Mouse (Mus musculus): ENCODE results near the gene Atp6v0b. TPM values are rescaled to one million over a fixed set of nuclear protein-coding genes. Genes with fewer than 3 reads are reported as not detected.

The Atp6v0b gene
- polyA plus RNA-seq, 1 experiment from 2014 or later = 168 TPM

GRCm38 (mm10) chr4:117837271-117837670 is 49.9 kb downstream of the Atp6v0b start:
- ATAC-seq (ENCODE audit: insufficient read depth) = no peak
- peak overlapping the region; percentile 91 for H3K9ac ChIP-seq
- H3K27me3 ChIP-seq = no peaks in the 10 kb centered on the region
- WGBS (ENCODE audit: insufficient replicate concordance) = 59% methylated on average over 4 of the region's 4 CpGs
- no peaks in the 10 kb centered on the region for H3K9me3 ChIP-seq (replicated peaks)
- H3K27ac ChIP-seq (replicated peaks) = peak overlapping the region; percentile 99
- H3K4me2 ChIP-seq = peak overlapping the region; percentile 77
- H3K4me3 ChIP-seq (replicated peaks) = peak overlapping the region; percentile 88
- peaks cover 80% of the 10 kb centered on the region for H3K4me1 ChIP-seq (replicated peaks)
- H3K36me3 ChIP-seq (replicated peaks) = peaks cover 56% of the 10 kb centered on the region

GRCm38 (mm10) chr4:117836204-117836767 is 50.8 kb downstream of the Atp6v0b start:
- peaks cover 83% of the 10 kb centered on the region for H3K4me1 ChIP-seq (replicated peaks)
- under 1% methylated on average over 48 of the region's 48 CpGs for WGBS (ENCODE audit: insufficient replicate concordance)
- H3K4me3 ChIP-seq (replicated peaks) = peak overlapping the region; percentile 88
- no peaks in the 10 kb centered on the region for H3K27me3 ChIP-seq
- peak overlapping the region; percentile 91 for H3K9ac ChIP-seq
- ATAC-seq (ENCODE audit: insufficient read depth) = peak; percentile 73
- no peaks in the 10 kb centered on the region for H3K9me3 ChIP-seq (replicated peaks)
- H3K36me3 ChIP-seq (replicated peaks) = peaks cover 46% of the 10 kb centered on the region
- H3K27ac ChIP-seq (replicated peaks) = peak overlapping the region; percentile 99
- H3K4me2 ChIP-seq = peak overlapping the region; percentile 77

GRCm38 (mm10) chr4:117835531-117836111 is 51.5 kb downstream of the Atp6v0b start:
- Histone ChIP-seq H3K4me3 (replicated peaks) (peak overlapping the region; percentile 88), H3K9ac (peak overlapping the region; percentile 91), H3K27me3 (no peaks in the 10 kb centered on the region), H3K9me3 (replicated peaks) (no peaks in the 10 kb centered on the region), H3K4me2 (peak overlapping the region; percentile 77), H3K4me1 (replicated peaks) (peaks cover 83% of the 10 kb centered on the region), H3K36me3 (replicated peaks) (peaks cover 40% of the 10 kb centered on the region), H3K27ac (replicated peaks) (peak overlapping the region; percentile 99)
- WGBS (ENCODE audit: insufficient replicate concordance) = under 1% methylated on average over 60 of the region's 60 CpGs
- ATAC-seq (ENCODE audit: insufficient read depth) = peak; percentile 61

GRCm38 (mm10) chr4:117834845-117835530 is 52.1 kb downstream of the Atp6v0b start:
- Histone ChIP-seq H3K4me2 (peak overlapping the region; percentile 77), H3K27ac (replicated peaks) (peak overlapping the region; percentile 99), H3K4me3 (replicated peaks) (peak overlapping the region; percentile 88), H3K27me3 (no peaks in the 10 kb centered on the region), H3K4me1 (replicated peaks) (peaks cover 83% of the 10 kb centered on the region), H3K9ac (peak overlapping the region; percentile 91), H3K9me3 (replicated peaks) (no peaks in the 10 kb centered on the region), H3K36me3 (replicated peaks) (peaks cover 33% of the 10 kb centered on the region)
- ATAC-seq (ENCODE audit: insufficient read depth) = peak; percentile 25
- WGBS (ENCODE audit: insufficient replicate concordance) = 2% methylated on average over 36 of the region's 36 CpGs

- no peaks in the 10 kb centered on the region for H3K27me3 ChIP-seq
- peak within 1 kb of the TSS; percentile 91 for H3K9ac ChIP-seq
- H3K4me2 ChIP-seq = peak within 1 kb of the TSS; percentile 77
- ATAC-seq (ENCODE audit: insufficient read depth) = no peak
- 35% methylated on average over 3 of the region's 3 CpGs for WGBS (ENCODE audit: insufficient replicate concordance)
- H3K36me3 ChIP-seq (replicated peaks) = peaks cover 28% of the 10 kb centered on the region
- H3K27ac ChIP-seq (replicated peaks) = peak within 1 kb of the TSS; percentile 99
- no peaks in the 10 kb centered on the region for H3K9me3 ChIP-seq (replicated peaks)
- peaks cover 83% of the 10 kb centered on the region for H3K4me1 ChIP-seq (replicated peaks)
- peak within 1 kb of the TSS; percentile 88 for H3K4me3 ChIP-seq (replicated peaks)
Measured at GRCm38 (mm10) chr4:117834457-117834844, 52.7 kb downstream of the Atp6v0b start, which contains the start of gene Slc6a9. Gene Slc6a9 (plus strand): TSS chr4:117834506.

Other genes with a start within 250 kb of the Atp6v0b start
- gene Dmap1, start 205.1 kb downstream of the Atp6v0b start, polyA plus RNA-seq (2015; fragmentation: Nextera tagmentation; extraction: Ambion mirVana) = 17.6 and 19.1 TPM in 2 replicates
- not detected in 2 replicates for gene Gm12845, start 162.9 kb downstream of the Atp6v0b start, polyA plus RNA-seq (2015; fragmentation: Nextera tagmentation; extraction: Ambion mirVana)
- not detected in 2 replicates for gene Klf17, start 121.7 kb downstream of the Atp6v0b start, polyA plus RNA-seq (2015; fragmentation: Nextera tagmentation; extraction: Ambion mirVana)
- 56.1 and 56.4 TPM in 2 replicates for gene Slc6a9, start 52.8 kb downstream of the Atp6v0b start, polyA plus RNA-seq (2015; fragmentation: Nextera tagmentation; extraction: Ambion mirVana)
- 1.2 TPM in 2 replicates for gene Ccdc24, start 14.8 kb downstream of the Atp6v0b start, polyA plus RNA-seq (2015; fragmentation: Nextera tagmentation; extraction: Ambion mirVana)
- 1.0 and 1.4 TPM in 2 replicates for gene B4galt2, start 3.8 kb downstream of the Atp6v0b start, polyA plus RNA-seq (2015; fragmentation: Nextera tagmentation; extraction: Ambion mirVana)
- gene Dph2, start 4.7 kb upstream of the Atp6v0b start, polyA plus RNA-seq (2015; fragmentation: Nextera tagmentation; extraction: Ambion mirVana) = 5.9 and 6.9 TPM in 2 replicates
- 19.4 and 21.4 TPM in 2 replicates for gene Ipo13, start 27.7 kb upstream of the Atp6v0b start, polyA plus RNA-seq (2015; fragmentation: Nextera tagmentation; extraction: Ambion mirVana)
- gene Artn, start 42.4 kb upstream of the Atp6v0b start, polyA plus RNA-seq (2015; fragmentation: Nextera tagmentation; extraction: Ambion mirVana) = 2.3 and 2.9 TPM in 2 replicates
- gene St3gal3, start 247.6 kb upstream of the Atp6v0b start, polyA plus RNA-seq (2015; fragmentation: Nextera tagmentation; extraction: Ambion mirVana) = 2.0 and 2.2 TPM in 2 replicates